Mouse (Mus musculus) urinary bladder, postnatal 36 days (tissue): Measurements from ENCODE around the gene Olfr297.

ENCODE experiments used
- DNase-seq, 2 experiments: peaks; one replicate each; pipeline ENCODE4 v3.0.0; 2022; ENCODE audit warnings: low spot score in 2 of 2, mixed read lengths in 1 of 2

Gene Olfr297

DNA sequence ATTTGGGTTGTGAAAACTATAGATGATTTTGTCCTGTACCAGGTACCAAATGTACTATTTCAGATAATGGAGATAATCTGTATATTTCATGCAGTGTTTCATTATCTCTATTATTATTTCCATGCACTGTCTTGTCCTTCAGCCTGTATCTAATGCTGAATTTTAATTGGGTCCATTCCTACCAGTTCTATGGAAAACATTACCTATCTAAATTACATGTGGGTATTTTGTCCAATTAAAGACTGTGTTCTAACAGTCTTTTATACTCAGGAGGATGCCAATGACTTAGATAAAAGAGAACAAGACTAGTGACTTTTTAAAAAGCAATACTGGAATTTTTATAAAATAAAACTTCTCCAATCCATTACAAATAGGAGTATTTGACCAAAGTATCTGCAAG lies at the start of gene Olfr297:
Olfr297 (plus strand) TSS at position 301 of the 400 bp plus-strand sequence.
- no peak for DNase-seq

GRCm38 (mm10) chr7:86492384-86492783 lies 27.4 kb upstream of the Olfr297 start, which contains the start of gene Olfr298:
TSS of gene Olfr298 (minus strand) at chr7:86492484.
- DNase-seq, result no peak
